Comparison of ENCODE assay signal across 8 mouse cellular contexts in the genomic region with DNA sequence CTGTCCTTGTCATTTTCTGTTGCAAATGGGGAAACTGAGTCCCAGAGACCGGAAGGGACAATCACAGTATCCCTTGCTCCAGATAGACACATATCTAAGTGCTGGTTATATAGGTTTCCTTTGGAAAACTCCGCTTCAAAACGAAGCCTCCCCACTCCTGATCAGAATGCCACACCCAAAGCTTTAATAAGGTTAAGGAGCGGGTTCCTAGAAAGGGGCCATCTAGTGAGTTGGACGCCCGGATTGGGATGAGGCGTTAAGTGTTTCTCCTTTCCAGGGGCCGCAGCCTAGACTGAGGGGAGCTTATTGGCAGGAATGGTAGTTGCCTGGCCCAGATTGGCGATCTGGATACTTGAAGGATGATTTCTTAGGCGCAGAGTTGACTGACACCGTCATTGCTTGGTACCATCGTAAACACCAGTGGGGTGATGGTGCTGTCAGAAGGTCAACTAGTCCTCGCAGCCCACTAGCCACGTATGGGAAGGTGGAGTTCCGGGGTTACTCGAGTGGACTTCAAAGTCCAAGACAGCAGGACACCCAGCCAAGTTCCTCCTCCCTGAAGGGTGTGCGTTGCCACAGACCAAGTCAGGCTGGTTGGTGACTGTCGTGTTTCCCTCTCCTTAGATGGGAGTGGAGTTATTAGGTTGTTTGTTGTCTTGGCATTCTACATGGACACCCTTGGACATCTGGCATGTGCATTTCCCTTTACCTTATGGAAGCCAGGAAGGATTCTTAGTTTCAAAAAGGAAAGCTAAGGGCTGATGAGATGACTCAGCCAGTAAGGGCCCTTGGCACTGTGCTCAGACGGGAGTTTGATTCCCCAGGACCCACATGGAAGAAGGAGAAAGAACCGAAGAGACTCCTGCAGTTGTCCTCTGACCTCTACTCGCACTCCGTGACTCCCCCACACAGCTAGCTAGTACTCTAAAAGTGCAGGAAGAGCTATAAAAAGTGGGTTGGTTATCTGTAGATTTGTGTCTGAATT. TPM values are rescaled to one million over a fixed set of nuclear protein-coding genes. Genes with fewer than 3 reads are reported as not detected.
DNase-seq lines count a peak whose midpoint lies in the region; ATAC-seq and TF ChIP-seq lines count a peak whose summit lies in the region.

No protein-coding gene starts in this region.

- no peak for ATAC-seq in cerebellum, adult (ENCODE audit: insufficient number of reproducible peaks, low FRiP score, low TSS enrichment)
- ATAC-seq in forebrain, postnatal 0 days = no peak
- ATAC-seq in hindbrain, embryonic 16.5 days = no peak
- ATAC-seq in liver, embryonic 14.5 days (ENCODE audit: insufficient read depth) = no peak

- H3K4me1 ChIP-seq in bone marrow, adult 2 months (ENCODE audit: control insufficient read depth, insufficient read depth, low read length) = peaks cover 4% of the 10 kb centered on the region
- H3K4me1 ChIP-seq in forebrain, postnatal 0 days (ENCODE audit: insufficient read depth) = peaks cover 13% of the 10 kb centered on the region
- peaks cover 15% of the 10 kb centered on the region for H3K4me1 ChIP-seq in hindbrain, embryonic 16.5 days (ENCODE audit: control insufficient read depth, insufficient read depth, low read depth, low read length)
- peaks cover 6 to 46% of the 10 kb centered on the region in 2 experiments for H3K4me1 ChIP-seq in liver, embryonic 14.5 days (replicated peaks; ENCODE audit: control insufficient read depth in 2 of 2, insufficient read depth in 2 of 2, low read length in 1 of 2)

- peak; percentile 24 for DNase-seq in cerebellum, adult 11-12 months
- DNase-seq in forebrain, postnatal 0 days = peak; percentile 22
- peak in 1 of 3 experiments; percentile 40 for DNase-seq in liver, embryonic 14.5 days (ENCODE audit: low read depth in 3 of 3, low spot score in 3 of 3)
- DNase-seq in naive thymus-derived CD4-positive, alpha-beta T cell, adult 2 months (ENCODE audit: low read depth) = peak; percentile 43
- no peak for DNase-seq in ovary, postnatal 10 days (ENCODE audit: low spot score)

- peak overlapping the region; percentile 88 for H3K27ac ChIP-seq in bone marrow, adult 2 months (ENCODE audit: control insufficient read depth, insufficient read depth, low read depth, low read length, poor library complexity)
- no peak overlapping the region for H3K27ac ChIP-seq in forebrain, postnatal 0 days (ENCODE audit: low read depth, low read length)
- H3K27ac ChIP-seq in hindbrain, embryonic 16.5 days (ENCODE audit: low read depth, low read length) = no peak overlapping the region
- H3K27ac ChIP-seq in liver, embryonic 14.5 days = no peak overlapping the region

- H3K9me3 ChIP-seq in forebrain, postnatal 0 days (ENCODE audit: low read length) = no peaks in the 10 kb centered on the region
- no peaks in the 10 kb centered on the region for H3K9me3 ChIP-seq in hindbrain, embryonic 16.5 days (ENCODE audit: control insufficient read depth, low read length)
- no peaks in the 10 kb centered on the region for H3K9me3 ChIP-seq in liver, embryonic 14.5 days (ENCODE audit: control insufficient read depth, low read length)

- no peak for TF ChIP-seq POLR2A in bone marrow, adult 2 months (IDR thresholded peaks at IDR 0.05; ENCODE audit: borderline replicate concordance, control insufficient read depth, low read depth, low read length)

- no peak for TF ChIP-seq CTCF in bone marrow, adult 2 months (IDR thresholded peaks at IDR 0.05; ENCODE audit: control insufficient read depth, insufficient read depth, low read length)
- no peak for TF ChIP-seq CTCF in forebrain, postnatal 0 days (IDR thresholded peaks at IDR 0.05; ENCODE audit: low read depth)
- no peak for TF ChIP-seq CTCF in liver, embryonic 14.5 days (IDR thresholded peaks at IDR 0.05; ENCODE audit: low read depth)

- no peaks in the 10 kb centered on the region for H3K27me3 ChIP-seq in forebrain, postnatal 0 days (ENCODE audit: insufficient read depth, low read length)
- H3K27me3 ChIP-seq in hindbrain, embryonic 16.5 days (replicated peaks; ENCODE audit: control insufficient read depth, insufficient read depth, low read length) = no peaks in the 10 kb centered on the region
- no peaks in the 10 kb centered on the region for H3K27me3 ChIP-seq in liver, embryonic 14.5 days (ENCODE audit: control insufficient read depth, insufficient read depth, low read length)

- H3K9ac ChIP-seq in forebrain, postnatal 0 days = peak overlapping the region; percentile 84
- H3K9ac ChIP-seq in hindbrain, embryonic 16.5 days (ENCODE audit: low read depth, low read length) = peak overlapping the region; percentile 83
- peak overlapping the region; percentile 82 for H3K9ac ChIP-seq in liver, embryonic 14.5 days (replicated peaks)

- no peak for TF ChIP-seq EP300 in liver, embryonic 14.5 days (IDR thresholded peaks at IDR 0.05; ENCODE audit: low read depth)

- no peaks in the 10 kb centered on the region for H3K36me3 ChIP-seq in forebrain, postnatal 0 days (ENCODE audit: insufficient read depth)
- H3K36me3 ChIP-seq in hindbrain, embryonic 16.5 days (ENCODE audit: control insufficient read depth, insufficient read depth, low read length) = no peaks in the 10 kb centered on the region
- no peaks in the 10 kb centered on the region for H3K36me3 ChIP-seq in liver, embryonic 14.5 days (replicated peaks; ENCODE audit: control insufficient read depth, insufficient read depth, low read depth)

- H3K4me3 ChIP-seq in bone marrow, adult 2 months (replicated peaks; ENCODE audit: control insufficient read depth, low read depth, low read length) = peak overlapping the region; percentile 77
- H3K4me3 ChIP-seq in forebrain, postnatal 0 days (ENCODE audit: low read depth, low read length) = peak overlapping the region; percentile 84
- peak overlapping the region; percentile 60 for H3K4me3 ChIP-seq in hindbrain, embryonic 16.5 days (ENCODE audit: low read length)
- peak overlapping the region; percentile 80 to 81 for H3K4me3 ChIP-seq in liver, embryonic 14.5 days (ENCODE audit: insufficient read depth in 1 of 2, low read depth in 2 of 2, low read length in 2 of 2)

- H3K4me2 ChIP-seq in forebrain, postnatal 0 days (ENCODE audit: low read depth) = peak overlapping the region; percentile 85
- peak overlapping the region; percentile 79 for H3K4me2 ChIP-seq in hindbrain, embryonic 16.5 days (ENCODE audit: low read length)
- H3K4me2 ChIP-seq in liver, embryonic 14.5 days (ENCODE audit: low read depth) = peak overlapping the region; percentile 91

- 10% methylated on average over 22 of the region's 22 CpGs for WGBS in bone marrow, adult 2 months
- 27% methylated on average over 22 of the region's 22 CpGs for WGBS in forebrain, postnatal 0 days
- 20% methylated on average over 22 of the region's 22 CpGs for WGBS in hindbrain, embryonic 16.5 days
- WGBS in liver, embryonic 14.5 days (ENCODE audit: insufficient replicate concordance) = 13% methylated on average over 22 of the region's 22 CpGs

RNA-seq across cellular contexts. Expression of a gene that starts 1.2 kb away (rescaled TPM):
- polyA plus RNA-seq in bone marrow, adult 2 months (2011; ENCODE audit: insufficient read depth, insufficient read length, low replicate concordance, missing spikeins) = 36.5 and 66.4 TPM in 2 replicates
- total RNA-seq in forebrain, postnatal 0 days (2014; rRNA removed) = 18.9 and 21.1 TPM in 2 replicates
- polyA plus RNA-seq in forebrain, postnatal 0 days (2015; fragmentation: Nextera tagmentation; extraction: Ambion mirVana) = 3.6 and 4.2 TPM in 2 replicates
- polyA plus RNA-seq in hindbrain, embryonic 16.5 days (2015; fragmentation: Nextera tagmentation; extraction: Ambion mirVana) = 5.0 and 6.6 TPM in 2 replicates
- polyA plus RNA-seq in liver, embryonic 14.5 days (2012; rRNA removed) = 7.2 and 9.6 TPM in 2 replicates
- polyA plus RNA-seq in liver, embryonic 14.5 days (2014; fragmentation: Nextera tagmentation; extraction: Ambion mirVana) = 19.1 and 22.4 TPM in 2 replicates

RNA-seq across cellular contexts. Expression of a gene that starts 46.8 kb away (rescaled TPM):
- polyA plus RNA-seq in bone marrow, adult 2 months (2011; ENCODE audit: insufficient read depth, insufficient read length, low replicate concordance, missing spikeins) = 12.9 and 15.7 TPM in 2 replicates
- total RNA-seq in forebrain, postnatal 0 days (2014; rRNA removed) = 70.3 and 75.9 TPM in 2 replicates
- 88.4 and 97.6 TPM in 2 replicates for polyA plus RNA-seq in forebrain, postnatal 0 days (2015; fragmentation: Nextera tagmentation; extraction: Ambion mirVana)
- 108 and 113 TPM in 2 replicates for polyA plus RNA-seq in hindbrain, embryonic 16.5 days (2015; fragmentation: Nextera tagmentation; extraction: Ambion mirVana)
- 8.3 and 10.5 TPM in 2 replicates for polyA plus RNA-seq in liver, embryonic 14.5 days (2012; rRNA removed)
- 35.5 and 35.8 TPM in 2 replicates for polyA plus RNA-seq in liver, embryonic 14.5 days (2014; fragmentation: Nextera tagmentation; extraction: Ambion mirVana)
